In genomic region chr9:50944826-50945225, GRCm38 (mm10) we compare ENCODE assay signal across 32 mouse cellular contexts.
DNase-seq lines count a peak whose midpoint lies in the region; ATAC-seq and TF ChIP-seq lines count a peak whose summit lies in the region.
"Had no signal": no experiment of that assay in that cellular context is flagged by ENCODE, and none has a peak within 500 bp of the region (broad histone marks: within the 10 kb centered on the region; RNA-seq: fewer than 3 reads in every experiment).

No protein-coding gene starts in this region.

- no peak for TF ChIP-seq EP300 in liver, embryonic 14.5 days (IDR thresholded peaks at IDR 0.05; ENCODE audit: low read depth)
- TF ChIP-seq EP300 in liver, postnatal 0 days (IDR thresholded peaks at IDR 0.05; ENCODE audit: low read depth), result no peak

- peaks cover 3 to 8% of the 10 kb centered on the region in 2 experiments; a peak in 3 of 4 replicates for H3K4me1 ChIP-seq in liver, embryonic 14.5 days (replicated peaks; ENCODE audit: control insufficient read depth in 2 of 2, insufficient read depth in 2 of 2, low read length in 1 of 2)
- peaks cover 18% of the 10 kb centered on the region for H3K4me1 ChIP-seq in liver, embryonic 12.5 days
- peaks cover 7% of the 10 kb centered on the region; the same call in 1 of the 2 replicates for H3K4me1 ChIP-seq in liver, postnatal 0 days (ENCODE audit: insufficient read depth)
- H3K4me1 ChIP-seq: embryonic facial prominence, embryonic 13.5 days; heart, embryonic 10.5 days; heart, embryonic 15.5 days; hindbrain, embryonic 12.5 days had no signal

- H3K9me3 ChIP-seq in liver, embryonic 14.5 days (ENCODE audit: control insufficient read depth, low read length), result no peaks in the 10 kb centered on the region
- no peaks in the 10 kb centered on the region for H3K9me3 ChIP-seq in liver, embryonic 12.5 days (replicated peaks)
- H3K9me3 ChIP-seq in liver, postnatal 0 days (ENCODE audit: low read length), result no peaks in the 10 kb centered on the region
- H3K9me3 ChIP-seq: embryonic facial prominence, embryonic 13.5 days; heart, embryonic 10.5 days; heart, embryonic 15.5 days; hindbrain, embryonic 12.5 days; limb, embryonic 13.5 days had no signal

- no peak for ATAC-seq in liver, embryonic 14.5 days (ENCODE audit: insufficient read depth)
- ATAC-seq in liver, embryonic 12.5 days, result no peak
- ATAC-seq in common myeloid progenitor, adult 5-6 weeks (replicated peaks; ENCODE audit: low read depth, poor library complexity, severe bottlenecking), result peak; percentile 68
- ATAC-seq in liver, postnatal 0 days, result no peak
- ATAC-seq: activated CD4-positive, CD25-positive, alpha-beta regulatory T cell, adult 4 months; CD4-positive, CD25-positive, alpha-beta regulatory T cell, adult 4 months; forebrain, embryonic 16.5 days; intestine, embryonic 16.5 days; midbrain, embryonic 16.5 days had no signal

- H3K9ac ChIP-seq in liver, embryonic 14.5 days (replicated peaks), result no peak overlapping the region
- no peak overlapping the region for H3K9ac ChIP-seq in liver, embryonic 12.5 days
- no peak overlapping the region for H3K9ac ChIP-seq in liver, postnatal 0 days (replicated peaks)
- H3K9ac ChIP-seq: embryonic facial prominence, embryonic 13.5 days; heart, embryonic 15.5 days; hindbrain, embryonic 12.5 days; limb, embryonic 13.5 days had no signal

- no peaks in the 10 kb centered on the region for H3K27me3 ChIP-seq in liver, embryonic 14.5 days (ENCODE audit: control insufficient read depth, insufficient read depth, low read length)
- no peaks in the 10 kb centered on the region for H3K27me3 ChIP-seq in liver, embryonic 12.5 days (replicated peaks)
- no peaks in the 10 kb centered on the region for H3K27me3 ChIP-seq in liver, postnatal 0 days (ENCODE audit: insufficient read depth, low read length)
- H3K27me3 ChIP-seq: embryonic facial prominence, embryonic 13.5 days; heart, embryonic 15.5 days; hindbrain, embryonic 12.5 days; limb, embryonic 13.5 days had no signal

- no peaks in the 10 kb centered on the region for H3K36me3 ChIP-seq in liver, embryonic 14.5 days (replicated peaks; ENCODE audit: control insufficient read depth, insufficient read depth, low read depth)
- no peaks in the 10 kb centered on the region for H3K36me3 ChIP-seq in liver, embryonic 12.5 days
- no peaks in the 10 kb centered on the region; the same call in 1 of the 2 replicates for H3K36me3 ChIP-seq in liver, postnatal 0 days (replicated peaks; ENCODE audit: insufficient read depth, low read length)
- H3K36me3 ChIP-seq: embryonic facial prominence, embryonic 13.5 days; heart, embryonic 10.5 days; heart, embryonic 15.5 days; limb, embryonic 13.5 days had no signal

- H3K27ac ChIP-seq in liver, embryonic 14.5 days, result peak overlapping the region; percentile 37; the same call in 1 of the 2 replicates
- H3K27ac ChIP-seq in liver, embryonic 12.5 days, result no peak overlapping the region
- 0 out of 2 replicates have a peak overlapping the region, but pooled peaks have one; percentile 18 for H3K27ac ChIP-seq in liver, postnatal 0 days (ENCODE audit: low read depth)
- H3K27ac ChIP-seq: embryonic facial prominence, embryonic 13.5 days; heart, embryonic 10.5 days; heart, embryonic 15.5 days; hindbrain, embryonic 12.5 days; kidney, postnatal 0 days; left cerebral cortex, adult 2 months; limb, embryonic 13.5 days had no signal

- 60% methylated on average over 1 of the region's 1 CpGs for WGBS in liver, embryonic 14.5 days (ENCODE audit: insufficient replicate concordance)
- 74% methylated on average over 1 of the region's 1 CpGs for WGBS in liver, embryonic 12.5 days (ENCODE audit: insufficient replicate concordance)
- 33% methylated on average over 1 of the region's 1 CpGs for WGBS in liver, postnatal 0 days (ENCODE audit: insufficient replicate concordance)

- no peak overlapping the region for H3K4me3 ChIP-seq in liver, embryonic 14.5 days (ENCODE audit: insufficient read depth in 1 of 2, low read depth in 2 of 2, low read length in 2 of 2)
- H3K4me3 ChIP-seq in liver, embryonic 12.5 days, result no peak overlapping the region
- no peak overlapping the region for H3K4me3 ChIP-seq in liver, postnatal 0 days (ENCODE audit: low read depth, low read length)
- H3K4me3 ChIP-seq: embryonic facial prominence, embryonic 13.5 days; heart, embryonic 10.5 days; heart, embryonic 15.5 days; hindbrain, embryonic 12.5 days; left cerebral cortex, adult 2 months; limb, embryonic 13.5 days had no signal

- no peak for DNase-seq in liver, embryonic 14.5 days (ENCODE audit: low read depth in 3 of 3, low spot score in 3 of 3)
- DNase-seq in liver, postnatal 0 days, result no peak
- no peak for DNase-seq in heart, adult 11 months
- DNase-seq in gastrocnemius, adult 18-20 months (ENCODE audit: low spot score), result no peak
- no peak for DNase-seq in spleen, postnatal 14 days (ENCODE audit: low spot score in 2 of 2)
- DNase-seq: adrenal gland, adult 2 months; adrenal gland, postnatal 36 days; cerebellum, adult 8-10 months; cerebellum, postnatal 25 days; kidney, adult 8-10 months; layer of hippocampus, adult 9-11 months; lung, adult 2 months; lung, postnatal 10 days; right cerebral cortex, adult 18-20 months; right cerebral cortex, postnatal 4 days; thymus, adult 2 months; thymus, postnatal 36 days had no signal

- TF ChIP-seq CTCF in liver, embryonic 14.5 days (IDR thresholded peaks at IDR 0.05; ENCODE audit: low read depth), result no peak
- TF ChIP-seq CTCF in liver, postnatal 0 days (IDR thresholded peaks at IDR 0.05; ENCODE audit: low read depth), result no peak

- H3K4me2 ChIP-seq in liver, embryonic 14.5 days (ENCODE audit: low read depth), result no peak overlapping the region
- H3K4me2 ChIP-seq in liver, embryonic 12.5 days, result no peak overlapping the region
- no peak overlapping the region for H3K4me2 ChIP-seq in liver, postnatal 0 days (ENCODE audit: low read depth, low read length)
- H3K4me2 ChIP-seq: embryonic facial prominence, embryonic 13.5 days; heart, embryonic 15.5 days; hindbrain, embryonic 12.5 days; limb, embryonic 13.5 days; midbrain, embryonic 11.5 days had no signal
